Mouse (Mus musculus) heart, adult 2 months (tissue): ENCODE measurements around the gene Ucn. TPM values are rescaled to one million over a fixed set of nuclear protein-coding genes. Genes with fewer than 3 reads are reported as not detected.

Source experiments
- DNase-seq, 2 experiments: peaks; one replicate each; pipeline ENCODE4 v3.0.0; 2021
- H3K27ac ChIP-seq: fragments of 200-600 bp; 2 replicates; pipeline ENCODE4 v1.8.1; 2022
- H3K27me3 ChIP-seq: fragments of 200-500 bp; 2 replicates; pipeline ENCODE4 v1.6.1; 2012; ENCODE audit warnings: mild to moderate bottlenecking, low read length, inconsistent platforms, mixed read lengths; ENCODE audit not compliant: control insufficient read depth, insufficient read depth
- H3K36me3 ChIP-seq: fragments of 200-500 bp; 2 replicates; pipeline ENCODE4 v1.6.1; 2012; ENCODE audit warnings: low read length, inconsistent platforms; ENCODE audit not compliant: control insufficient read depth, insufficient read depth
- H3K4me1 ChIP-seq: fragments of 200-500 bp; 2 replicates; pipeline ENCODE4 v1.6.1; 2011; ENCODE audit warnings: low read length; ENCODE audit not compliant: control insufficient read depth, insufficient read depth
- H3K4me3 ChIP-seq: fragments of 200-600 bp; 2 replicates; pipeline ENCODE4 v1.8.1; 2022
- H3K79me2 ChIP-seq: fragments of 200-500 bp; replicated peaks from 2 replicates; pipeline ENCODE4 v1.6.1; 2012; ENCODE audit warnings: mild to moderate bottlenecking, inconsistent platforms, low read length, moderate library complexity, mixed read lengths; ENCODE audit not compliant: control insufficient read depth, insufficient read depth
- H3K9ac ChIP-seq: fragments of 200-500 bp; 2 replicates; pipeline ENCODE4 v1.6.1; 2012; ENCODE audit warnings: low read depth, mild to moderate bottlenecking, control low read depth, inconsistent platforms, low read length, mixed read lengths
- CTCF ChIP-seq: fragments of 200-600 bp; IDR thresholded peaks from 2 replicates; pipeline ENCODE4 v1.8.1; 2022; ENCODE audit warnings: antibody characterized with exemption, mild to moderate bottlenecking, moderate library complexity
- EP300 ChIP-seq: fragments of 200-500 bp; IDR thresholded peaks from 2 replicates; pipeline ENCODE4 v1.6.1; 2011; ENCODE audit warnings: low read depth, low read length, control low read depth; ENCODE audit not compliant: insufficient read depth
- POLR2A ChIP-seq: fragments of 200-500 bp; IDR thresholded peaks from 2 replicates; pipeline ENCODE4 v1.6.1; 2011; ENCODE audit warnings: mild to moderate bottlenecking, low read depth, low read length, control low read depth; ENCODE audit not compliant: insufficient read depth
- WGBS: fragments of 180-500 bp; shearing (Covaris S2); methylation state at CpG from one replicate; pipeline ENCODE4 v1.1.7; 2018; 5-methylcytosine and 5-hydroxymethylcytosine counted together
- intact Hi-C: fragments of 180-260 bp; cut with DNase I; formaldehyde crosslinking; loops from one replicate; pipeline ENCODE4 v1.15.1; 2025
- polyA plus RNA-seq: library from polyadenylated mRNA; depleted of rRNA; stranded (reverse); fragments of >200 nt; gene quantifications from 2 replicates; pipeline ENCODE4 v1.2.3, GENCODE M21; 2012
- total RNA-seq, 2 experiments: library from RNA; stranded (reverse); gene quantifications; 2 replicates each; pipeline ENCODE4 v1.2.3; 2021

The Ucn gene
- total and polyA plus RNA-seq, 3 experiments, result not detected

- peaks cover 4% of the 10 kb centered on the region for H3K4me1 ChIP-seq
- 56% methylated on average over 4 of the region's 4 CpGs for WGBS
- H3K27ac ChIP-seq, result no peak overlapping the region
- intact Hi-C loops, result no loop called here
- no peak overlapping the region for H3K4me3 ChIP-seq
- DNase-seq, result no peak
- no peaks in the 10 kb centered on the region for H3K27me3 ChIP-seq
- H3K79me2 ChIP-seq, result no peaks in the 10 kb centered on the region
- peaks cover 3% of the 10 kb centered on the region for H3K36me3 ChIP-seq
- H3K9ac ChIP-seq, result no peak overlapping the region
- TF ChIP-seq EP300, result no peak
- TF ChIP-seq CTCF, result no peak
- TF ChIP-seq POLR2A, result no peak
Measured at GRCm38 (mm10) chr5:31149781-31150180, 11.2 kb upstream of the Ucn start.

- intact Hi-C loops, result no loop called here
- TF ChIP-seq CTCF, result no peak
- TF ChIP-seq EP300, result no peak
- TF ChIP-seq POLR2A, result no peak
- WGBS, result 10% methylated on average over 9 of the region's 9 CpGs
- Histone ChIP-seq H3K79me2 (no peaks in the 10 kb centered on the region), H3K9ac (no peak overlapping the region), H3K27me3 (peaks cover 10% of the 10 kb centered on the region), H3K27ac (no peak overlapping the region; the same call in 1 of the 2 replicates), H3K4me1 (peaks cover 4% of the 10 kb centered on the region; the same call in 1 of the 2 replicates), H3K36me3 (no peaks in the 10 kb centered on the region), H3K4me3 (no peak overlapping the region)
- DNase-seq, result no peak
Measured at GRCm38 (mm10) chr5:31138968-31139425, 368 bp upstream of the Ucn start.

GRCm38 (mm10) chr5:31137658-31138057, 971 bp downstream of the Ucn start:
- Histone ChIP-seq H3K4me3 (no peak overlapping the region), H3K4me1 (peaks cover 4% of the 10 kb centered on the region; the same call in 1 of the 2 replicates), H3K36me3 (no peaks in the 10 kb centered on the region), H3K27me3 (peaks cover 10% of the 10 kb centered on the region), H3K27ac (no peak overlapping the region), H3K9ac (no peak overlapping the region), H3K79me2 (no peaks in the 10 kb centered on the region)
- WGBS, result 10% methylated on average over 13 of the region's 13 CpGs
- intact Hi-C loops, result no loop called here
- no peak for TF ChIP-seq EP300
- TF ChIP-seq CTCF, result no peak
- TF ChIP-seq POLR2A, result no peak
- no peak for DNase-seq

GRCm38 (mm10) chr5:31136730-31137424, 1.8 kb downstream of the Ucn start:
- no peak for DNase-seq
- TF ChIP-seq POLR2A (no peak), EP300 (no peak), CTCF (no peak)
- Histone ChIP-seq H3K27me3 (peaks cover 10% of the 10 kb centered on the region), H3K9ac (no peak overlapping the region), H3K79me2 (no peaks in the 10 kb centered on the region), H3K4me3 (no peak overlapping the region), H3K4me1 (peaks cover 4% of the 10 kb centered on the region; the same call in 1 of the 2 replicates), H3K36me3 (no peaks in the 10 kb centered on the region), H3K27ac (no peak overlapping the region)
- 16% methylated on average over 33 of the region's 33 CpGs for WGBS
- intact Hi-C loops, result no loop called here

- Histone ChIP-seq H3K4me1 (no peaks in the 10 kb centered on the region), H3K27me3 (no peaks in the 10 kb centered on the region), H3K9ac (no peak overlapping the region), H3K79me2 (0 out of 2 replicates have a peak, but pooled peaks cover 2% of the 10 kb centered on the region), H3K27ac (no peak overlapping the region), H3K36me3 (no peaks in the 10 kb centered on the region; the same call in 1 of the 2 replicates), H3K4me3 (no peak overlapping the region)
- peak; percentile 25; the same call in 1 of the 2 replicates for TF ChIP-seq CTCF
- no peak for TF ChIP-seq EP300
- no peak for TF ChIP-seq POLR2A
- no peak for DNase-seq
- 40% methylated on average over 5 of the region's 5 CpGs for WGBS
- intact Hi-C loops, result no loop called here
Measured at GRCm38 (mm10) chr5:31126050-31126449, 12.6 kb downstream of the Ucn start.

- H3K27me3 ChIP-seq, result no peaks in the 10 kb centered on the region
- 0 out of 2 replicates have a peak, but pooled peaks cover 2% of the 10 kb centered on the region for H3K79me2 ChIP-seq
- 41% methylated on average over 2 of the region's 2 CpGs for WGBS
- TF ChIP-seq POLR2A (no peak), CTCF (no peak), EP300 (no peak)
- H3K4me1 ChIP-seq, result no peaks in the 10 kb centered on the region
- no peak for DNase-seq
- H3K9ac ChIP-seq, result no peak overlapping the region
- no peaks in the 10 kb centered on the region; the same call in 1 of the 2 replicates for H3K36me3 ChIP-seq
- intact Hi-C loops, result no loop called here
- no peak overlapping the region for H3K27ac ChIP-seq
- no peak overlapping the region for H3K4me3 ChIP-seq
Measured at GRCm38 (mm10) chr5:31123481-31123880, 15.1 kb downstream of the Ucn start.
